Mouse (Mus musculus) lung, embryonic 16.5 days (tissue): Measurements from ENCODE around the gene Tgif2. TPM values are rescaled to one million over a fixed set of nuclear protein-coding genes. Genes with fewer than 3 reads are reported as not detected.
"Not testable (repeated sequence)": the region's sequence is repeated elsewhere in the genome, so short reads cannot be mapped to it uniquely, and the experiment has no call there.

Experiments
- ATAC-seq: fragments of 200-750 bp; cut with Nextera tagmentation; 2 replicates; pipeline ENCODE4 v1.8.0; 2017; ENCODE audit warnings: low read depth, mild to moderate bottlenecking, moderate library complexity
- H3K27ac ChIP-seq: fragments of 300-500 bp; sonication (generic); 2 replicates; pipeline ENCODE4 v1.5.1; 2014; ENCODE audit warnings: mild to moderate bottlenecking, control low read depth, low read length
- H3K27me3 ChIP-seq: fragments of 300-500 bp; sonication (generic); 2 replicates; pipeline ENCODE4 v1.6.1; 2014; ENCODE audit warnings: low read depth, low read length, mixed read lengths; ENCODE audit not compliant: control insufficient read depth, insufficient read depth
- H3K36me3 ChIP-seq: fragments of 300-500 bp; sonication (generic); 2 replicates; pipeline ENCODE4 v1.6.1; 2014; ENCODE audit warnings: low read length; ENCODE audit not compliant: control insufficient read depth, insufficient read depth
- H3K4me1 ChIP-seq: fragments of 300-500 bp; sonication (generic); replicated peaks from 2 replicates; pipeline ENCODE4 v1.6.1; 2014; ENCODE audit warnings: low read length, mixed read lengths; ENCODE audit not compliant: control insufficient read depth, insufficient read depth
- H3K4me2 ChIP-seq: fragments of 300-500 bp; sonication (generic); 2 replicates; pipeline ENCODE4 v1.6.1; 2014; ENCODE audit warnings: low read depth, low read length, control low read depth
- H3K4me3 ChIP-seq: fragments of 300-500 bp; sonication (generic); 2 replicates; pipeline ENCODE4 v1.5.1; 2014; ENCODE audit warnings: mild to moderate bottlenecking, low read length, control low read depth
- H3K9ac ChIP-seq: fragments of 300-500 bp; sonication (generic); 2 replicates; pipeline ENCODE4 v1.6.1; 2014; ENCODE audit warnings: low read length, control low read depth
- H3K9me3 ChIP-seq: fragments of 300-500 bp; sonication (generic); 2 replicates; pipeline ENCODE4 v1.6.1; 2016; ENCODE audit warnings: low read length; ENCODE audit not compliant: control insufficient read depth
- WGBS: fragments of 180-500 bp; shearing (Covaris S2); extraction: QIAGEN DNeasy Blood & Tissue Kit; methylation state at CpG from one replicate; pipeline ENCODE4 v1.1.7; 2014; 5-methylcytosine and 5-hydroxymethylcytosine counted together
- polyA plus RNA-seq: library from polyadenylated mRNA; unstranded; fragments of >200 nt; fragmentation: Nextera tagmentation; extraction: Ambion mirVana; gene quantifications from 2 replicates; pipeline ENCODE4 v1.2.1, GENCODE M21; 2015

The Tgif2 gene
- polyA plus RNA-seq, 1 experiment from 2014 or later = 47.7 TPM

- Histone ChIP-seq H3K36me3 (no peaks in the 10 kb centered on the region), H3K4me1 (peaks cover 21% of the 10 kb centered on the region), H3K4me2 (no peak overlapping the region), H3K9me3 (no peaks in the 10 kb centered on the region), H3K27ac (no peak overlapping the region), H3K9ac (no peak overlapping the region), H3K27me3 (no peaks in the 10 kb centered on the region), H3K4me3 (no peak overlapping the region)
- no peak for ATAC-seq
- WGBS = 59% methylated on average over 5 of the region's 5 CpGs
Observed at GRCm38 (mm10) chr2:156811556-156811955, 28.3 kb upstream of the Tgif2 start.

- ATAC-seq = peak; percentile 70
- WGBS = 9% methylated on average over 8 of the region's 8 CpGs
- H3K9ac ChIP-seq = 0 out of 2 replicates have a peak overlapping the region, but pooled peaks have one; percentile 17
Observed at GRCm38 (mm10) chr2:156814344-156814801, 25.4 kb upstream of the Tgif2 start.

GRCm38 (mm10) chr2:156814893-156815292, 24.9 kb upstream of the Tgif2 start:
- no peaks in the 10 kb centered on the region for H3K9me3 ChIP-seq
- 0 out of 2 replicates have a peak overlapping the region, but pooled peaks have one; percentile 10 for H3K4me2 ChIP-seq
- 15% methylated on average over 5 of the region's 5 CpGs for WGBS
- peaks cover 21% of the 10 kb centered on the region for H3K4me1 ChIP-seq
- ATAC-seq = peak; percentile 60
- no peaks in the 10 kb centered on the region for H3K27me3 ChIP-seq
- peak overlapping the region; percentile 90 for H3K27ac ChIP-seq
- H3K36me3 ChIP-seq = no peaks in the 10 kb centered on the region
- no peak overlapping the region for H3K4me3 ChIP-seq
- peak overlapping the region; percentile 18; the same call in 1 of the 2 replicates for H3K9ac ChIP-seq

More at GRCm38 (mm10) chr2:156814344-156814801, 25.4 kb upstream of the Tgif2 start:
- H3K27ac ChIP-seq = peak overlapping the region; percentile 90
- H3K27me3 ChIP-seq = no peaks in the 10 kb centered on the region
- no peak overlapping the region for H3K4me3 ChIP-seq
- peaks cover 21% of the 10 kb centered on the region for H3K4me1 ChIP-seq
- no peaks in the 10 kb centered on the region for H3K9me3 ChIP-seq
- 0 out of 2 replicates have a peak overlapping the region, but pooled peaks have one; percentile 6 for H3K4me2 ChIP-seq
- H3K36me3 ChIP-seq = no peaks in the 10 kb centered on the region

- 0 out of 2 replicates have a peak overlapping the region, but pooled peaks have one; percentile 10 for H3K4me2 ChIP-seq
Observed at GRCm38 (mm10) chr2:156815412-156815811, 24.4 kb upstream of the Tgif2 start.

GRCm38 (mm10) chr2:156816116-156816515, 23.7 kb upstream of the Tgif2 start:
- Histone ChIP-seq H3K9me3 (no peaks in the 10 kb centered on the region), H3K27ac (peak overlapping the region; percentile 90), H3K4me3 (no peak overlapping the region), H3K27me3 (no peaks in the 10 kb centered on the region), H3K4me1 (peaks cover 21% of the 10 kb centered on the region), H3K36me3 (no peaks in the 10 kb centered on the region), H3K9ac (no peak overlapping the region), H3K4me2 (no peak overlapping the region)
- ATAC-seq = peak; percentile 64; the same call in 1 of the 2 replicates
- WGBS = 56% methylated on average over 1 of the region's 1 CpGs

More at GRCm38 (mm10) chr2:156815412-156815811, 24.4 kb upstream of the Tgif2 start:
- Histone ChIP-seq H3K4me3 (no peak overlapping the region), H3K36me3 (no peaks in the 10 kb centered on the region), H3K27ac (peak overlapping the region; percentile 90), H3K27me3 (no peaks in the 10 kb centered on the region), H3K9me3 (no peaks in the 10 kb centered on the region), H3K9ac (no peak overlapping the region; the same call in 1 of the 2 replicates), H3K4me1 (peaks cover 21% of the 10 kb centered on the region)
- ATAC-seq = peak; percentile 60; the same call in 1 of the 2 replicates
- WGBS = 50% methylated on average over 3 of the region's 3 CpGs

- not testable (repeated sequence) for H3K4me3 ChIP-seq, H3K36me3 ChIP-seq, H3K9me3 ChIP-seq, H3K4me2 ChIP-seq, H3K27ac ChIP-seq, H3K4me1 ChIP-seq, H3K9ac ChIP-seq, ATAC-seq, H3K27me3 ChIP-seq
- whole genome bisulfite sequencing = 87% methylated on average over 5 of the region's 6 CpGs
Observed at GRCm38 (mm10) chr2:156825128-156825527, 14.7 kb upstream of the Tgif2 start.

- H3K4me1 ChIP-seq = peaks cover 15% of the 10 kb centered on the region
- H3K27ac ChIP-seq = no peak overlapping the region
- H3K9me3 ChIP-seq = peaks cover 14% of the 10 kb centered on the region; the same call in 1 of the 2 replicates
- WGBS = 97% methylated on average over 11 of the region's 11 CpGs
- no peak overlapping the region for H3K9ac ChIP-seq
- H3K36me3 ChIP-seq = peaks cover 49% of the 10 kb centered on the region
- H3K27me3 ChIP-seq = no peaks in the 10 kb centered on the region
- no peak for ATAC-seq
- H3K4me3 ChIP-seq = no peak overlapping the region
- no peak overlapping the region for H3K4me2 ChIP-seq
Observed at GRCm38 (mm10) chr2:156834336-156834735, 5.5 kb upstream of the Tgif2 start.

GRCm38 (mm10) chr2:156838839-156839238, 968 bp upstream of the Tgif2 start:
- ATAC-seq = no peak

GRCm38 (mm10) chr2:156840301-156841027, 657 bp downstream of the Tgif2 start:
- Histone ChIP-seq H3K9me3 (no peaks in the 10 kb centered on the region), H3K4me1 (peaks cover 56% of the 10 kb centered on the region), H3K9ac (peak overlapping the region; percentile 93), H3K27me3 (no peaks in the 10 kb centered on the region), H3K4me2 (peak overlapping the region; percentile 94), H3K27ac (peak overlapping the region; percentile 98), H3K36me3 (no peaks in the 10 kb centered on the region; the same call in none of the 2 replicates), H3K4me3 (peak overlapping the region; percentile 91)
- ATAC-seq = peak; percentile 47
- WGBS = under 1% methylated on average over 54 of the region's 79 CpGs

More at GRCm38 (mm10) chr2:156838839-156839238, 968 bp upstream of the Tgif2 start:
- WGBS = 54% methylated on average over 6 of the region's 6 CpGs
- Histone ChIP-seq H3K9me3 (no peaks in the 10 kb centered on the region), H3K27ac (peak overlapping the region; percentile 98), H3K9ac (peak overlapping the region; percentile 93), H3K36me3 (peaks cover 11% of the 10 kb centered on the region), H3K4me1 (peaks cover 40% of the 10 kb centered on the region), H3K27me3 (no peaks in the 10 kb centered on the region), H3K4me2 (peak overlapping the region; percentile 94), H3K4me3 (peak overlapping the region; percentile 91)
